Mouse (Mus musculus): ENCODE measurements around the gene Vps26c.

DNA sequence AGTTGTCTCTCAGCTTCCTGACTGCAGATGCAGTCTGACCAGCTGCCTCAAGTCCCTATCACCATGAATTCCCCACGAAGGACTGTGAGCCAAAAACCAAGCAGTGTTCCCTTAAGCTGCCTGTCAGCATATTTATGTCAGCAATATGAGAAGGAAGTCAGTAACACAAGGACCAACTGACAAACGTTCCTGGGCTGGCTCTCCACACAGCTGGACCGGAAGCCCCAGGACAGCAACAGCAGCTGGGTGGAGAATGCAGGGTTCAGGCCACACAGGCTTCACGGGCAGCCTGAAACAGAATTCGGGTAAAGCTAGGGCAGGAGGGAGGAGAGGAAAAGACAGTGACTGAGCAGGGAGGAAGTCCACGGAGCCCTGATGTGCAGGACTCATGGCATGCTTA, 7.6 kb downstream of the Vps26c start:
- no peak for TF ChIP-seq GATA1 (IDR thresholded peaks at IDR 0.05; ENCODE audit: borderline replicate concordance, low read length)
- no peak for TF ChIP-seq FLI1 (IDR thresholded peaks at IDR 0.05; ENCODE audit: low read length)
